Mouse (Mus musculus) frontal cortex, postnatal 36 days (tissue): ENCODE measurements at regions not wholly inside any gene's neighbourhood (a gene's known extent, or its start where the extent isn't known, plus 50 kb on each side); places are given as distances from the start of the nearest gene placed in this dataset.
A peak's percentile ranks its signal among the peaks of the same experiment; 100 is the strongest.

Experiments used
- DNase-seq, 2 experiments: peaks; one replicate each; pipeline ENCODE4 v3.0.0; 2022; ENCODE audit warnings: low spot score in 2 of 2

DNA sequence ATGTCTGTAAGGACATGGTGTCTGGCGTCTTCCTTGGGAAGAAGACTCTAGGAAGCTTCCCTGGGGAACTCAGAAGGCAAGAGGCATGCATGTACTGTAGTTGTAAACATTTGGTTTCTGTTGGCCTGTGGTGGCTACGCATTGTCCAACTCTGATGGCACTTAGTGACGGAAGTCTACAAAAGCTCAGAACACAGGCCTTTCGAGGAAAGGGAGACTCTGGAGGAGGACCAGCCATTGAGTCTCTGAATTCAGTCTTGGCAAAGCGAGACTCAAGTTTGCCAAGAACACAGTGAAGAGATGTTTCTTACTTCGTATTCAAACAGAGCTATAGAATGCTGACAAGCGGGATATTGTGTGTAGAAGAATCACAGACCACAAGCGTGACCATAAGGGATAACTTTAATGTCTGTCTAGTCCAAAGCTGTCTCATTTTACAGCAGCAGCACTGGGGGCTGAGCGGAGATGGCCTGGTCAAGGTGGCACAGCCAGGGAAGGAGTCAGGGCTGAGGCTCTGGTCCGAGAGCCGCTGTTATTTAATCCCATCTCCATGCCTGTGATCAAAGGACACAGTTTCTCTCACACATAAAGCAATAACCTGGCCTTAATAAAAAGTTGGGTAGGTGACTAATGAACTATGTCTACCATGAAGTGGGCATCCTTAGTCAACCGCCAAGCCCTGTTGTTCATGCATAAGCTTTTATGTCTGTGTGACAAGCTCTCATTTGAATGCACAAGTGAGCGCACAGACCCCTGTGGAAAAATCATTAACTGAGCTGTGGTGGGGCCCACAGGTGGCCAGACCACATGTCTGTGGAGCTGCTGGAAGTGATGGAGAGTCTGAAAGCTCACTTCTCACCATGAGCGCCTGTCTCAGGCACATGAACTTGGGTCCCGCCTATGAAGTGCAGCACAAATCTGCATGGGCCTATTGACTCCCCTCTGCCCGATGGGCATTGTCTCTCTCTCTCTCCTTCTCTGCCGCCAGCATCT is 239.4 kb upstream of the Sall1 start:
- no peak for DNase-seq

DNA sequence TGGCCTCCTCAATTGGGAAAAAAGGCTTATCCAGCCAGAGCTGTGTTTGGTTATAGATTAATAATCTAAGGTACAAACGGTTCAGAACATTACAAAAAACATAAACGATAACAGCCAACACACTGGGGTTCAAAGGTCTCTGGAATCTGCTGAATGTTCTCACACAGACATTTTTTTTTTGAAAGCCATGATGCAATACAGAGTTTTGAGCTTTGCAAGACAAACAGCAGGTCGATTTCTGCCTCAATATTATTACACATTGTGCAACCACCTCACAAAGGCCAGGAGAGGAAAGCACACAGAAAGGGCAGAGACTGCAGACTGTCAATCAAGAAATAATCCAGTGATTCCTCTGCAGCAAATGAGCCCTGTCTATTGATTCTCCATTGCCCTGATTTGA is 235.9 kb upstream of the Sall1 start:
- DNase-seq = no peak

DNA sequence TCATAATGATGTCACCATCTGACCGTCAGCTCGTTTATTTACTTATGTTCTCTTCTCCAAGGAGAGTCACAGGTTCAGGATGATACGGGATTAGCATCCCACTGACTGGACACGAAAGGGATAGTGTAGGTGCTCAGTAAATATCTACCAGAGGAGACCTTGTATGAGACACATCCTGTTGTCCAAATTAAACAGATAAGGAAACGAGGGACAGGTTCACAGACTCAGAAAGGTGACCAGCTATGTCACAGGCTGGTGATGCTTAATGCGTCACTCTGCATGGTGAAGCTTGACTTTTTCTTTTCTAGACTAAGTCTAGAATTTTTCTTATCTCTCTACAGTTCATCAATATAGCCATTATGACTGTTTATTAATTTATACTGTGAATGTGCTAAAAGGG is 235.2 kb upstream of the Sall1 start:
- no peak for DNase-seq

DNA sequence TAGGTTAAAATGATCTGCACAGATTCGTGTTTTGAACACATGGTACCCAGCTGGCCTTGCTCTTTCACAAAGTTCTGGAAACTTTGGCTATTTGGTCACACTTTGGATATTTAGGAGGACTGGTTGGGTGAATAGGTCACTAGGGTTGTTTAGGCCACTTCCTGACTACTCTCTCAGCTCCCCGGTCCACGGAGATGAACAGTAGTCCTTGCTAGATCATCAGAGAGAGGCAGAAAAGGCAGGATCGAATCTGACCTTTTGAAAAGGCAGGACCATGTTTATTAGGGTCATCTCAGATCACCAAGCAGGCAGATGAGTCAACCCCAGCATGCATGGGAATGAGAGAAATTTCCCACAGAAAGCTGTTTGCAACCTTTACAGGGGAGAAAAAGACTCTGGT is 229.3 kb upstream of the Sall1 start:
- DNase-seq = no peak

DNA sequence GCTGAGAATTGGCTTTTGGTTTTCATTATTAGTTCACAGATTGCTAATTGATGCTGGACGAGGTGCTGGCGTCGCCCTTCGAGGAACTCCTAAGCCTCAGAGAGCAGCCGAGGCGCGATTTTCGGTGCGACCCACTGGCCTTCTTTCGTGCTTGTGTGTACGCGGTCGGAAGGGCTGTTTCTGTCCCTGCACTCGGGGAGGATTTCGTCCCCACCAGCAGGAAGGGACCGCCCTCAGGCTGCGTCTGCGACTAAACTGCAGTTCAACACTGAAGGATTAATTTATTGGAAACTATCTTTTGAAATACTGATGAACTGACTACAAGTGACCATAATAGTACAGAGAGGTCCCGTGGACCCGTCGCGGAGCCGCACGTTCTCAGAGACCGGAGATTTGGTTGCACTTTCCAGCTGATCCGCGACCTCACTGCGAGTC is 228.4 kb upstream of the Sall1 start:
- peak; percentile 19 to 24 for DNase-seq

DNA sequence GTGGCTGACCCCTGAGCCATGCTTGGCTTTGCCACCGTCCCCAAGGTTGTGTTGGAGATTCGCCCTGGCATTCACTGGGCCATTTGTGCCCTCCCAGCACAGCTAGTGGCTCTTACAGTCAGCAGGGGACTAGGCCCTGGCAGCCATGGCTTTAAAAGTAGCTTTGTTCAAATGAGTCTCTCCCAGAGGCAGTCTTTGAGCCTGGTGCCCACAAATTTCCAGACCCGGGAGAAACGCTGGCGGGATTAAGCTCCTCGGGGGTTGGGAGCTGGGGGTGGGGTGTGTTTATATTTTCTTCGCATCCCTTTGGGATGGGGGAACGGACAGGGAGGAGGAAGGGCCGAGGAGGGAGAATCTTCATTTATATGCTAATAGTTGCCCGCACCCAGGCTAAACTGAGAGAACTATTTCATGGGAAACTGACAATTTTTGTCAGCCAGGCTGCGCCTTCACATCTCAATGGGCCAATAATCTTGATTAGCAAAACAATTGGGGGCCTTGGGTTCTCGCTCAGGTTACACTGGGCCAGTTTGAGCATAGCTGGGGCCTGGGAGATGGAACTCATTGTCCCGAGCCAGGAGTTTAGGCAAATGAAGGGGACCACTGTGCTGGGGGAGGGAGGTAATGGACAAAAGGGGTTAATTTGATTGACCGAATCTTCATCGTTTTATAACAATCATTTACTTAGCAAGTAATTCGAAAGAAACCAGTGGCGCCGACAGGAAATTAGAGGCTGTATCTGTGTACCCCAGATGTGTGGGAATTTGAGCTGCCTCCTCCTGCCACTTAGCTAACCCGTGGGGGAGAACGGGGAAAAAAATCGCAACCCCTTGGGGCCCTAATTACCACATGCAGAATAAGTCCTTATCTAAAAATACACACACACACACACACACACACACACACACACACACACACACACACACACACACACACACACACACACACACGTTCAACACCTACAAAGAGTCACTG is 227.7 kb upstream of the Sall1 start:
- DNase-seq = no peak

DNA sequence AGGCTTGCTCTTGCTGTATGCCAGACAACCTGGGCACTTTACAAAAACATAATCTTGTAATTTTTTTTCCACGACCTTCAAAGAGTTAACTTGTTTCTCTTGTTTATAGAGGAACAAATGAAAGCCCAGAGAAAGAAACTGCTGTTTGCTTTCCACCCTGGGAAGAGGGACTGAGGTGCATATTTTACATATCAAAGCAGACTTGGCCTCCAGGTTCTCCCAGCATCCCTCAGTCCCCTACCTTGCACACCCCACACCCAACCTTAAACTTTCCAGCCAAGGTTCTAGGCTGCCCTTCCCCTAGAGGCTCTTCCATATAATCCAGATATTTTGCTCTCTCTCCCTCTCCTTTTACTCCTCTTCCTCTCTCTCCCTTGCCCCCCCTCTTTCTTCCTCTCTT is 226.0 kb upstream of the Sall1 start:
- DNase-seq = no peak

DNA sequence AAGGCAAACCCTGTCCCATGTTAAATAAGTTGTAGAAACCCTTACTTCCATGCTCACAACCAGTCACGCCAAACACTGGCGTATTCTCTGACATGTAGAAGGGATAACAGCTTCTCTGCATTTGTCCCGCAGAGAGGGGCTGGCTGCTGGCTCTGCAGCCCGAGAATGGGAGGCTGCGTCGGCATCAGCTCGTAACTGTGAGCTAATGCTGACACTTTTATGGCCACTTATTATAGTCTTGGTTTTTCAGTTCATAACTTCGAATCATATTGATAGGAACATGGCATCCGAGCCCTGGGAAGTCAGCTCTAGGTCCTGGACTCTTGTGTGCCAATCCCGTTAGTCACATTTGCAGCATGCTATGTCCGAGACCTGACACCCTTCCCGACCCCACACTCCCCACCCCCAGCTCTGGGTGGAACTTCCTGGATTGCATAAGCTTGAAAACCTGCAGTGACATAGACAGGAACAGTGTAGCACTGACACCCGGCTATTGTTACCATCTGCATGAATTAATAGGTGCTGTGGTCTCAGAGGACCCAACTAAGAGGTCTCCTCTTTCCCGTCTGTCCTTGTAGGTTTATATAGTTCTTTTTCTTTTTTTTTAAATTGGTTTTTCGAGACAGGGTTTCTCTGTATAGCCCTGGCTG is 217.3 kb upstream of the Sall1 start:
- no peak for DNase-seq

DNA sequence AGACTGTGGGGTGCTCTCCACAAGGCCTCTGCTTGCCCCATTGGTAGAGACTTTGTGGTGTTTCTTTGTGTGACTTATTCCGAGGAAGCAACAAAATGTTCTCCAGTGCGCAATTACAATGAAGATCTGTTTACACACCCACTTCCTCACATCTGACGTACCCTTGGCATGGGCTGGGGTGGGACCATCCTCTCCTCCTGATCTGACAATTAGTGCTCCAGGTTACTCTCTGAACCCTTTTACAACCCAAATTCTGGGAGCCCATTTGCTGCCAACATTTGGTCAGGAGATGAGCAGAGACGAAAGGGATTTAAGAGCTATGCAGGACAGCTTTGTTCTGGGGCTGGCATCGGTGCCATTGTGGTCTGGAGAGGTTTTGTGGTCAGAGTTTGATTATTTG is 215.9 kb upstream of the Sall1 start:
- no peak for DNase-seq

DNA sequence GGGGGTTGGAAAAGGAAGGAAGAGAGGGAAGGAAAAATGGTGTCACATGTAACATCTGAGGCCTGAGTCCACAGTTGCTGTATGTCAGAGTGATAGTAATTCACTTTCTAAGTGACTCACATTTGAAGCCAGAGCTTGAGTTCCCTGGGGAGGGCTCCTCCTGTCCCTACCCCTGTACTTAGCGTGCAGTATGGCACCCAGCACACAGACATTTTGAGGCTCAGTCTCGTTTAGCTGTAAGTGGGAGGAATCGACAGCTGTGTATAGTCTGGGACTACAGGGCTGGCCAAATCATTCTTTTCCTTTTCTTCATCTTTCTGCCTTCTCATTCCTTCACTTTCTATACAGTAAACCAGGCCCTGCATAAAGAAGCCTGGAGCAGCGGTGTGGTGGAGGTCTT is 202.4 kb upstream of the Sall1 start:
- DNase-seq = peak in 1 of 2 experiments; percentile 2

DNA sequence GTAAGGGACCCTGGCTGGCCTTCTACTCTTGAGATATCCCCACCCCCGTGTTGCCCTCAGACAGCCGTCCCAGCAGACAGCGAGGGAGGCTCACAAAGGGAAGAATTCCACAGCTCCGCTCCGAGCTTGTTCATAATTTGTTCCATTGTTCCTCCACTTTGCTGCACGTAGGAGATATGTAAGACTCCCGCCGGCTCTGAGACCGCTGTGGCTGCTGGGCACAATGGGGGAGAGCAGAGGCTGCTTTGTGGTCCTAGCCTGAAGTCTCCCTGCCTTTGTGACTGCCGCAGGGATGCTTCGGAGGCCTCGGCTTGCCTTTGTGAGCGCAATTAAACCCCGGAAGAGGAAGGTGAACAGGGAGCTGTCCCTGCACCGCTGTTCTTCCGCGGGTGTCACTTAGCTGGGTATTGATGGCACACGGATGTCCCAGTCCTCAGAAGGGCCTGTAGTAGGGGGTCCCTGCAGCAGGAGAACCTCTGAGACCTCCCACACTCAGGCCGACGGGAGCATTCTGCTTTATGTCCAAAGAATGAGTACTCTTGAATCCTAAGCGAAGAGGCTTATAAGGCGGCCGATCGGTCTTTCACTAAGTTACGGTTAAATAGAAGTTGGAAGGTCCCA is 201.3 kb upstream of the Sall1 start:
- DNase-seq = no peak

DNA sequence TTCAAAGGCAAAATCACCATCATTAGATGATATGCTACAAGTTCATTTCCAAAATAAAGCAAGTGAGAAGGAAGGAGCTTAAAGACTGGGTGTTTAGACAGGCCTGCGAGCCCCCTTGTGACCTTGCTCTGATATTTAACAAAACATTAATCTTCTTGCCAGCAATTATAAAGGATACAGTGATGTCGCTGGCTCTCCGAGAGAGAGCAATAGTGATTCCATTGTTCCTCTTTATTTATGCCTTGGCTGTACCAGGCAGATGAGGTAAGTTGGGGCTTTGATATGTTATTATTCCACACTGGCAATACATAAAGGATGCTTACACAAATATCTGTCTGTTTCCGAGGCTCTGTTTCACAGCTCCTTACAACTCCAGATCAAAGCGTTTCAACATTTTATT is 197.7 kb upstream of the Sall1 start:
- no peak for DNase-seq

DNA sequence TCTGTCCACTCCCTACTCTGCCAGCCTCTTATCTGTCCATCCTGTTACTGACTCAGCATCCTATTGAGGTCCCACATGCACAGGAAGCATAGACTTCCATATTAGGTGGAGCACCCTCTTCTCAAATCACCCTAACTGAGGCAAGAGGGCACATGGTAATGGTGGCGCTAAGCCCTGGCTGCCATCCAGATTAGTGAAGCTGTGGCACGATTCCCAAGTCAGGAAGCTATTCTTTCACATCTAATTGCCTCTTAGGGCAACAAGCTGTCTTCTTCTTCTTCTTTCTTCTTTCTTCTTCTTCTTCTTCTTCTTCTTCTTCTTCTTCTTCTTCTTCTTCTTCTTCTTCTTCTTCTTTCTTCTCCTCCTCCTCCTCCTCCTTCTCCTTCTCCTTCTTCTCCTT is 195.7 kb upstream of the Sall1 start:
- DNase-seq = no peak

DNA sequence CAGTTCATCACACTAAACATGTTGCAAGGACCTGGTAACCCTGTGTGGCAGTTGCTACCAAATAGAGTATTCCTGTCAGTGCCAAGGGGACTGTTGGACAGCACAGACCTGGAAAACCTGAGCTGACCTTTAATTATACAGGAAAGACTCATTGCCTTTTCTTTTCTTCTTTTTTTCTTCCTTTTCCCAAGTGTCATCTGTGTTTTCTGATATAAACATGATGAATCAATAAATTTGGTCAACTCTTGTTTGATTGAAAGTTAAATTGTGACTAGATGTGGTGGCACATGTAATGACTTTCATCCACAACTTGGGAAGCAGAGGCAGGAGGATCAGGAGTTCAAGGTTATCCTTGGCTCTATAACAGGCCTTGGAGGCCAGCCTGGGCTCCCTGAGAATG is 190.1 kb upstream of the Sall1 start:
- no peak for DNase-seq

DNA sequence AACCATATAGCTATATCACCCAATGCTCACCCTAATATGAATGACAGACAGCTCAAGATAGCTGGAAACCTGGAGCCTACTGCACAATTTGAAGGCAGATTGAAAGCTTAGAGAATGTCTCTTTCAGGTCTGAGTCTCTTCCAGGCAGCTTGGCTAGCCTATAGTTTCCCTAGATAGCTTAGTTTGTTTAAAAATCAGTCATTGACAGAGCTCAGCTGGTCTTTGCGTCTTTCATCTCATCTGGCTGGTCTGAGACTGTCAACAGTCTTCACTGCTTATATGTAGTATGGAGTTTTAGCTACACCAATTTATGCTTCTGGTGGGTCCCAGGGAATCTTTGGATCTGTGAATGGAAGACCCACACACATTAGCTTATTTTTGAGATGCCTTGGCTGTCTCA is 188.4 kb upstream of the Sall1 start:
- no peak for DNase-seq

DNA sequence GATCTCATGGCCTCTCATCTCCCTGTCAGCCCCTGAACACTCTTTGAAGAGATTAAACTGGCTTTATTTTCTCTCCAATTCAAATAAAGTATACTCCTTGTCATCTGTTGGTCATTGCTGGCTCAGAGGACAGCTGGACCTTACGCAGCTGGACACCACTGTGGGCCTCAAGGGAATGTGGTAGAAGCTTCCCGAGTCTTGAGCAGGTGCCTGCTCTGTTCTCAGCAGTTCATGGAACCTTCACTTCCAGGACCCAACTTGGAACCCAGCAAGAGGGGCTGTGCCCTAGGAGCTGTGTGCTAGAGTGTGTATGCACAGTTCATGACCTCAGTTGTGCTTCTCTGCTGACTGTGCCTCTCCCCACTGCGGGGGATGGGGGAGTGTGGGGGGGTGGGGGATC is 185.2 kb upstream of the Sall1 start:
- no peak for DNase-seq

DNA sequence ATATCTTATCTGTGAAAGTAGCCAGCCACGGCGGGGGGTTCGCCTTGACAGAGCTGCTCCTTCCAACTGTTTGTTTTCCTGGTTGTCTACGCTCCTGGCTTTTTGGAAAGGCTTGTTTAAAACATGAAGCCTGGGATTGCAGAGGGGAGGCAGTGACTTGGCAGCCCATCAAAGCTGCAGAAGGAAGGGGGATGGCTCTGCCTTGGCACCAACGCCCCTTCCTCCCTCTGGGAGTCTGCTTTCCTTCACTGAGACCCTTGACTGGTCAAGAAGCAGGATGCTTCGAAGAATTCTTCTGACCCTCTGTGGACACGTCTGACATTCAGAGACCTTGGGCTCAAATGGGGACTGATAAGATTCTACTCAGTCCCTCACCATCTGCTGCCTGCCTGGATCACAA is 176.9 kb upstream of the Sall1 start:
- no peak for DNase-seq

DNA sequence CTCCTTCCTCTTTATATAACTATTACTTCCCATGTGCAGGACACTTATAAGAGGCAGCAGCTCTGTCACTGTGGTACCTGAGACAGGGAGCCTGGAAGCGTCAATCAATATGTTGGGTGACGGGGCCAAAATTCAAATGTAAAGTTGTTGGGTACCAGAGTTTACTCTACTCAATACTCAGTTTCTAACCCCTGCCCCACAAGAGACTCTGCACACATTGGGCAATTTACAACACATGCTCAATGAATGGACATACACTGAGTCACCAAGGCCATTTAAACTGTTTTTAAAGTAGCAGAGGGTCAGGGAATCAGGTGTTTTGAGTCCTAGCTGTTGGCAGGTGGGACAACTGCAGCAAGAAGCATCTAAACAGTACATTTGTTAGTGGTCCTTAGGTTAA is 176.4 kb upstream of the Sall1 start:
- no peak for DNase-seq

DNA sequence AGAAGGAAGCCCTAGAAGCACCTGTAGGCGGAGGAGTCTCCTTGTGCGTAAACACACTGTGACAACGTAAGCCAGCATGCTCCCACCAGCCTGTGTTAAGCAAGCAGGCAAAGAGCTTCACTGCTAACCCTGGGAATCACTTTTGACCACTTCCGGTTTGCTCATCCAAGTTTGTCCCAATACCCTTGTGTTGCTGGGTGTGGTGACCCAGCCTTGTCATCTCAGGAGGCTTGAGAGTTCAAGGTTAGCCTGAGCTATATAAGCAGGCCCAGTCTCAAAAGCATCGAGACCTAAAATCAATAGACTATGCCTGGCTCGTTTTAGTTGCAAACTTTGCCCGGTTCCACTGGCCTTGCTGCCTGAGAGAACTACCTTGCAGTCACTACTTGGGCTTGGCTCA is 175.2 kb upstream of the Sall1 start:
- no peak for DNase-seq

DNA sequence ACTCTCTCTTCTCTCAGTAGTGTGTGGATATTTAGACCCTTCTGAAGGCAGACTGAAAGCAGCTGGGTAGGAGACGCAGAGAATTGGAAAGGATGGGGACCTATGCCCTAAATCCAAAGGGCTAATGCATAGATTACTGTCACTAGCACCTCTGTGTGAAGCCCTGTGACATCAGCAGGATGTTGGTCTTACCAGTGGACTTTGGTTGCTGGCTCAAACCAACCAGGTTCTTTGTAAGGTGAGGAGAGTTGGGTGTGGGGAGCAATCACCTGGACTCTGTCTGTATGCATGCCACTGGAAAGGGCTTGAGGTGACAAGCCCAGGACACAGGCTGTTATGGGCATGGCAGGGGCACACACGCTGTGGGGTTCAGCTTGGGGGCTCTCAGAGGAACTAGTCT is 173.7 kb upstream of the Sall1 start:
- DNase-seq = no peak

DNA sequence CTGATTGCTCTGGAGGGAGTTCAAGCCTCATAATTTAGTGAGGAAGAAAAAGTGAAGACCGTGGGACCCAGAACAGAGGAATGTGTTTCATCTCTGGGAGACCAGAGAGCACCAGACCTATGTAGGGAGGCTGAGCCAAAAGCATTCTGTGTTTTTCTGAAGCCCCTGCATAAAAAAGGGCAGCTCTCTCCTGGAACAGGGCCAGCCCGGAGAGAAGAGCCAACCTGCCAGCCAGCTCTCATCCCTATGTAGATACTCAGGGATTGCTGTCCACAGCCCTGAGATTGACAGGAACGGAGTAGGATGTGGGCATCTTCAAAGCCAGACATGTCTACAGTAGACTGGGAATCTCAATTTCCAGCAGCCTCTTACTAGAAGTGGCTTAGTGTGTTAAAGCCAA is 168.0 kb upstream of the Sall1 start:
- no peak for DNase-seq

DNA sequence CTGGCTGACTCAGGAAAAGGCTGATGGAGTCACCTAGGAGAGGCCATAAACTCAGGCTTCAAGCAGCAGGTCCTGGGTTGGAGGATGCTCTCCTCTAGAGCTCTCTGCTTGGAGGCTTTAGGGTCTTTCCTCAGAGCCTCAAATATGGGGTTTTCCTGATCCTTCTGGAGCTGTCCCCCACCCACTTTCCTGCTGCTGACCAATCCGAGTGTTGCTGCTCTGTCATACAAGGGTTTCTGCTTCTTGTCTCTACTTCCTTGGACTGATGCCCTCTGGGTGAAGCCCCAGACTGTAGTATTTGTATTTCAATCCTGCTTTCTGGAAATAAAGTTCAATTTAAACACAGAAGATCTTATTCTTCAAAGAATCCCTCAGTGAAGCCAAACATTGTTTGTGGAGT is 166.7 kb upstream of the Sall1 start:
- DNase-seq = no peak
